Mouse (Mus musculus): ENCODE measurements around the gene Ahcy.
"Not testable (repeated sequence)": the region's sequence is repeated elsewhere in the genome, so short reads cannot be mapped to it uniquely, and the experiment has no call there.

Gene Ahcy

DNA sequence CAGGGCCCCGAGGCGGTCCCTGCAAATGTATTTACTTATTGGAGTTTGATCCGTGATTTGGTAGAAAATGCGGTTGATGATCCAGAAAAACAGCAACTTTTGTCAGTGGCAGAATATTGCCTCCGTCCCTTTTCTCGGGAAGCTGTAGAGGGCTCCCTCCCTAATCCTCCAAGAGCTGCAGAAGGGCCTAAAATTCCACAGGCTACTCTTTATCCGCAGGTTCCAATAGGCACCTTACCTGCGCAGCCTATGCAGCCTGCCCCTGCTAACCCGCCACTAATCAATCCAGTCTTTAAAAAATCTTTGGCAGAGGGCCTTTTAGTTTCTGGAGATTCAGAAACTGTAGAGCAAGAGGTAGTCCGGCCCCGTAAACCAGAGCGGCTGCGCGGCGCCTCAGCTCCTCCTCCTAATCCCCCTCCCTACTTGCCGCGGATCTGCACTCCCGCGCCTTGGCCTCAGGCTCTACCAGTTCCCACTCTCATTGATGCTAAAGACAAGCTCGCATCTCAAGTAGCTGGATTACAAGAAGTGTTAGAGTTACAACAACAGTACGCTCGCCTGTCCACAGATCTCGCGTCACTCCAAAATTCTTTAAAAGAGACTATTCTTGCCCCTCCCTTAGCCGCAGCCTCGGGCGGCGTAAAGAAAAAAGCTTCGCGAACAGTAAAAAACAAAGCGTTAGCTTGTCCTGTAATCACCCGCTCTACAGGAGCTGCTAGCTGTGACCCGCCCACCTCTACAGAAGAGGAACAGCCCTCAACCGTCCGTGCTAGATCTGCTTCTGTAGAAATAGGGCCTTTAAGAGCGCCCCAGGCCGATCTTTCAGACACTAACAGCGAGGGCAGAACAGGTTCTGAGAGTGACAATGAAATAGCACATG is 55.3 kb downstream of the Ahcy start:
- DNase-seq, result peak; percentile 76 to 81

DNA sequence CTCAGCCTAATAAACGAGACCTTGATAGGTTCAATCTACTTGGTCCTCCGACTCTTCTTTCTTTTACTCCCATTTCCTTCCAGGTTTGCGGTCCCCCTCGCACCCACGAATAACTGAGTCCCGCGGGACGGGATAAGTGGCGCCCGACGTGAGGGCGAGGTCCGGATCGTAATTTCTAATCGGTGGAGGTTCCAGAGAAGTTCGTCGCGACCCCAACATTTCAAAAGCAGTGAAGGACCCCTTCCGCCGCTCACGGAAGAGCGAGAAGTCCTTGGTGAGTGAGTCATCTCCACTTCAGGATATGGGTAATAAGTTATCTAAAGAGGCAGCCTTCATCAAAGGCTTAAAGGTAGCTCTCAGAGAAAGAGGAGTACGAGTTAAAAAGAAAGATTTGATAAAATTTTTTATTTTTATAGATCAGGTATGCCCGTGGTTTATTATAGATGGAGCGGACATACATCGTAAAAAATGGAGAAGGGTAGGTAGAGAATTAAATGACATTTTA is 56.0 kb downstream of the Ahcy start, which contains the start of gene Gm14226:
TSS of gene Gm14226 (plus strand) at position 16 of the 505 bp plus-strand sequence.
- not testable (repeated sequence) for DNase-seq

DNA sequence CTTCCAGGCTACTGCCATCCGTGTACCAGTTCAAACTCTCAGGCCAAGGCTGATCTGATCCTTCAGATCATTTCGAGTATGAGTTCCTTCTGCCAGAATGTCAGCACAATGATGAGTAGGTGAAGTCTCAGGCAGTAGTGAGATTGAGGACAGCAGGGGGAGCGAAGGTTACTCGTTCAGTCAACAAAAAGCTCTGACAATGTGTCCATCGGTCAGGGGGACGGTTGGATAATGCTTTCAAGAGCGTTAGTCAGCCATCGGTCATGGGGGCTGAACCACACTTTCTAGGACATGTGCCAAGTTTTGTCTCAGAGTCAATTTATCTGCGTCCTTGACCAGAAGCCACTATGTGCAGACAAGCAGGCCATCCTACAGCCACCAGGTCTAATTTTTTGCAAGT is 57.5 kb downstream of the Ahcy start:
- not testable (repeated sequence) for DNase-seq

DNA sequence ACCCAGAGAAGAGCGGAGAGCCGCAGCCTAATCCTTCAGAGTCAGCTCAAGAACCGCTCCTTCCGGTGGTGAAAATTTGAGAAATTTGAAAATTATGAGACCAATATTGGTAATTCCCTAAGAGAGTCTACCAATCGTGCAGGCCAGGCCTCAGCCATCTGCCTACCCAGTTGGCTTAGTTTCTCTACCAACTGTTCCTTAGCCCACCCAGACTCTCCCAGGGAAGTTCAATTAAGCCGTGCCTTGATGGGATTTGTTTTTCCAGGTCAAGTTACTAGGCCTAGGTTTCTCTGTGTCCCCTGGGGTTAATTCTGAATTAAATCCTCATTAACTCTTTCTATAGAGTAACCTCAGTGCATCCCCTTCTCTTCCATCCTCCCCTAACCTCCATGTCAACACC is 61.3 kb downstream of the Ahcy start:
- no peak for DNase-seq

DNA sequence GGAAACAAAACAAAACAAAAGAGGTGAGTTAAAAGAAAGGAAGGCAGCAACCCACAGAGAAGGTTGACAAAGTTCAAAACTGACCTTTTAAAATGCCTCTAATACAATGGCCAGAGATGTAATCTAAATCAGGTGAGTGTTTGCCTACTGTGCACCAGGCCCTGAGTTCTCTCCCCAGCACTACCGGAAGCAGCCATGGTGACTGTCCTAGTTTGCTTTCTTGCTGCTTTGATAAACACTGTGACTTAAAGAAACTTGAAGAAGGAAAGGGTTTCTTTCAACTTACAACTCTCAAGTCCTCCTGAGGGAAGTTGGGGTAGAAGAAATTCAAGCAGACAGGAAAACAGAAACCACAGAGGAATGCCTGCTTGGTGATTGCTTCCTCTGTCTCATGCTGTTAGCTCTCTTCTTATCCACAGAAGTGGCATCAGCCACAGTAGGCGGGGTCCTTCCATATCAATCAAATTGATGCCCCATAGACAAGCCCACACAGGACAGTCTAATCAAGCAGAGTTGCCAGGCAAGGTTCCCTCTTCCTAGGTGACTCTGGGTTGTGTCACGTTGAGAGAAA is 63.1 kb downstream of the Ahcy start:
- DNase-seq, result no peak

Measured in lung, postnatal 4 days (tissue).